Mouse (Mus musculus) heart, adult 11 months (tissue): ENCODE results near the gene F13a1.

Experiments
- DNase-seq: peaks from one replicate; pipeline ENCODE4 v3.0.0; 2022

The F13a1 gene

DNA sequence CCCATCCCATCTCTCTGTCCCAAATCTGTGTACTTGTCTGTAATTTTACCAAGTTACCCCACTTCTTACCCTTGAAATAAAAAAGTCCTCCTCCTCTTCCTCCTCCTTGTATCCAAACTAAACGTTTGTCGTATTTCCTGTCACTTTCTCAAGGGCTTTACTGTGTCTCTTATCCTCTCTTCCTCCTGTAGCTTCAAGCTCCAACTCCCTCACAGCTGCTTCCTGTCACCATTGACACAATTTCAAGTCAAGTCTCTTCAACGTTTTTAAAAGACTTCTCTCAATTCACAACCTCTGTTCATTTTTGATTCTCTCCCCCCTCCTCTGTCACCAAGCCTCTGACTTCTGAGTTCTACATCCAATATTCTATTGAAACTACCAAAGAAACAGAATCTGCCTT lies at the start of gene F13a1:
Gene F13a1 (minus strand): TSS at position 119 of the 400 bp plus-strand sequence.
- DNase-seq, result peak; percentile 87

GRCm38 (mm10) chr13:37091620-37092019 lies 41.6 kb upstream of the F13a1 start:
- DNase-seq, result peak; percentile 33

DNA sequence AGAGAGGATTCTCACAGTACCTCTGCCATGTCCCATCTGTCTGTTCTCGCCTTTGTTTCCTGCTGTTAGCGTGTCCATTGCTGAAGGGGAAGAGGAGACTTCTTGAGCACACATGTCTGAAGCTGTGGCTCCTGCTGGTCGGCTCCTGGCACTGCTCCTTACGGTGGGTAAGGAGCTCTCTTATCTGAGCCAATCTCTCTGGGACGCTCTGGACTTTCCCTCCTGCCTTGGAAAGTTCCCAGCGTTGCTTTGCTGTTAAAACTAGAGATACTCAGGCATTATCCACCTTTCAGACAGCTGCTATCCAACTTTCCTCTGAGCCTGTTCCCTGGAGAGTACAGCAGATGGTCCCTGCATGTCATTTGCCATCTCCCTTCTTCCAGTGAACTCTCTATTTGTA lies 39.1 kb upstream of the F13a1 start:
- no peak for DNase-seq

GRCm38 (mm10) chr13:37081506-37082241 lies 31.6 kb upstream of the F13a1 start:
- no peak for DNase-seq

GRCm38 (mm10) chr13:37071390-37071789 lies 21.3 kb upstream of the F13a1 start:
- peak; percentile 74 for DNase-seq

GRCm38 (mm10) chr13:37070824-37071223 lies 20.8 kb upstream of the F13a1 start:
- DNase-seq, result no peak

DNA sequence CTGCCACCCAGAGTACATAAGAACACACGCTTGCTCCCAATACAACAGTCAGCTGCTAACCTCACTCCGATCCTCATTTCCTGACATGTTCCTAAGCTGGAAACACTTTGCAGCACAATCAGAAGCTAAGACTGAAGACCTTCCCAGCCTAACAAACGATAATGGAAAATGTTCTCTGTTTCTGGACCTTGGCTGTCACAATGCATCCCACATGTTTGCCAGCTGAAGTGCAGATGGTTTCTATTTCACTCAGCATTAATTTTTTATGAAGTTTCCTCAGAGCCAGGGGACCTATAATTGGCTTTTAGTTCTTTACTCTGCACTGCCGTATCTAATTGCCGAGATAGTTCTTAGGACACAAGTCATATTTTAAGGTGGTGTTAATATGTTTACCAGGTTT lies 10.8 kb upstream of the F13a1 start:
- peak; percentile 92 for DNase-seq

- peak; percentile 98 for DNase-seq
Measured at GRCm38 (mm10) chr13:37056662-37057061, 6.6 kb upstream of the F13a1 start.

GRCm38 (mm10) chr13:37049631-37050030 lies 413 bp downstream of the F13a1 start:
- DNase-seq, result peak; percentile 92

DNA sequence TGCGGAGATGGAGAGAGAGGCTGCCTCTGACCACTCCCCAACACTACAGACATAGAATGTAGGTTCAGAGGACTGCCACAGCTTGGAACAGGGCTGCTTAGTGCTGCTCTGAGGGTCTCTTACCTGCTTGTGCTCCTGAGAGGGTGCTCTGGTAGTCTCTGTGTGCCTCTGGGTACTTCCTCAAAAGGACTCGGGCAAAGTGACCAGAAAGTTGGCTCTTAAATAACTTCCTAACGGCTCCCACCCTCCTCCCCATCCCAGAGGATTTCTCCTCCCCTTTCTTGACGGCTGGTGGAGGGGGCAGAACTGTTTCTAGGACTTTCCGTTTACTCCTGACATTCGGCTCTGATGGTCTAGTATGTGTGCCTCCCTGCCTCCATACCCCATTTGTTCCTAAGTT lies 1.0 kb downstream of the F13a1 start:
- DNase-seq, result peak; percentile 97

GRCm38 (mm10) chr13:37045005-37045404 lies 5.0 kb downstream of the F13a1 start:
- DNase-seq, result peak; percentile 89

GRCm38 (mm10) chr13:37034745-37035144 lies 15.3 kb downstream of the F13a1 start:
- no peak for DNase-seq

GRCm38 (mm10) chr13:37025996-37026579 lies 24.0 kb downstream of the F13a1 start:
- no peak for DNase-seq

GRCm38 (mm10) chr13:37021575-37021974 lies 28.5 kb downstream of the F13a1 start:
- DNase-seq, result no peak

- no peak for DNase-seq
Measured at GRCm38 (mm10) chr13:37010771-37011170, 39.3 kb downstream of the F13a1 start.

DNA sequence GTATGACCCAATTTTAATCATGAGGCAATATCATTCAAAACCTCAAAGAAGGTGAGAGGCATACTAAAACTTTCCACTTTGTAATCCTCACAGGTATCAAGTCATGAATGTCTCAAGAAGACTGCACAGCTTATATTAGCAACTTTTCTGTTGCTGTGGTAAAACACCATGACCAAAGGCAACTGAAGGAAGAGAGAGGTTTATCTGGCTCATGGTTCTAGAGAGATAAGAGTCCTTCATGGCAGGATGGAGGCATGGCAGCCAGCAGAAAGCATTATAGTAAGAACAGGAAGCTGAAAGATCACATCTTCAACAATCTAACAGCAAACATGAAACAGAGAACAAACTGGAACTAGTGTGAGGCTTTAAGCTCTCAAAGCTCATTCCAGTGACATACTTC lies 43.8 kb downstream of the F13a1 start:
- no peak for DNase-seq

GRCm38 (mm10) chr13:36999210-36999705 lies 50.8 kb downstream of the F13a1 start:
- peak; percentile 63 for DNase-seq

DNA sequence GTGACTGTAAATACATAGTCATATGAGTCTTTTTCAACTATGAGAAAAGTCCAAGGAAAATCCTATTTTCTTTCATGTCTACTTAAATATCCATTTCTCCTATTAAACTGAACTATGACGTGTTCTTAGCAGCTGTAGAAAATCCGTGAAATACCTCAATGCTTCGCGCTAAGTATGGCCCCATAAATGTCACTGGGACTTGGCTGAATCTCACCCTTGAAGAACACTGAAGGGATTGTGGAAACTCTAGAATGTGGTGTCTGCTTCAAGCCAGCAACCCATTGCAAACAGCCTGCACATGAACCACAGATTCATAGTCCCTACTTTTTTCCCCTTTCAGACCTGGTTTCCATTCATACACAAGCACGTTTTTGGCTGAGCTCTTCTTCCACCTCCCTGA lies 56.5 kb downstream of the F13a1 start:
- DNase-seq, result no peak

DNA sequence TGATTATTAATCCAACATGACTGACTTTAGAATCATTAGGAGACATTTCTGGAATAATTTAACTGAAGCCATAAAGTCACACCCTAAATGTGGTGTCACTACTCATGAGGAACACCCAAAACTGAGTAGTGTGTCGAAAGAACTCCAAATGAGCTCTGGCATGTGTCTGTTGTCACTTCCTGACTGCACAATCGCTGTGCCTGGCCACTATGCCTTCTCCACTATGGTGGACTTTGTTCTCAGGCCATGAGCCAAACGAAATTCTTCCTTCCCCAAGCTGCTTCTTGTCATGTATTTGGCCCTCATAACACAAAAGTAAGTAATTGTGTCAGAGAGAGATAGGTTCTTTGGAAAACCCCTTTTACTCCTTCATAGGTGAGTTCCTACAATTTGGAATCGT lies 61.7 kb downstream of the F13a1 start:
- peak; percentile 2 for DNase-seq

DNA sequence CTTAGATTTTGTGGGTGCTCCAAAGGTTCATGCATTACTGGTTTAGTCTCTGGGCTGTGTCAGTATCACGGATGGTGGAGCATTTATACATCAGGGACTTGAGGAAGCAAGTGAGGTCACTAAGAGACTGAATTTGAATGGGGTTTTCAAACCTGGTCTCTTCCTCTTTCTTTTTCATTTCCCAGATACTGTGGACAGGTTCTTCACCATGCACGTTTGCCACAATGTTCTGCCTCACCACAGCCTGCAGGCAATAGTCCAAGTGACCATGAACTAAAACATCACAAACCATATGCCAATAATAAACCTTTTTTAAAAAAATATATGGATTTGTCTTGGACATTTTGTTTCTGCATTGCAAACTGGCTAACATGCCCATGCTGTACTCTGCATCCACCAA lies 77.0 kb downstream of the F13a1 start:
- peak; percentile 64 for DNase-seq

- DNase-seq, result peak; percentile 71
Measured at GRCm38 (mm10) chr13:36972226-36972625, 77.8 kb downstream of the F13a1 start.

GRCm38 (mm10) chr13:36962926-36963325 lies 87.1 kb downstream of the F13a1 start:
- peak; percentile 66 for DNase-seq

DNA sequence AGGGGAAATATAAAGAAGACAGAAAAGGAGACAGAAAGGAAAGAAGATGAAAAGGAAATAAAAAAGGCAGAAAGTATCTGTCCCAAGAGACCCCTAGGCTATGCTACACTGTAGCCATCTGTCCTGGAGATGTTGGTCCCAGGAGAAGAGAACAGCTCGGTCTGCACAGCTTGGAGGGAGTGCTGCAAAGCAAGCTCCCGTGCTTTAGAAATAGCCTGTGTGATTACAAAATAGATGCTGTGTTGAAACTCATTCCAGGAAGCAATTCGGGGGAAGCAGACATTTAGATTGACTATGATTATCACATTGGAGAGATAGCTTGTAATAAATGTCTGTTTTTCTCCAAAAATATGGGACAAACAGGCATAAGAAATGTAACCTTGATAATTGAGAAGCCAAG lies 91.0 kb downstream of the F13a1 start:
- peak; percentile 82 for DNase-seq

- peak; percentile 66 for DNase-seq
Measured at GRCm38 (mm10) chr13:36954937-36955336, 95.1 kb downstream of the F13a1 start.

DNA sequence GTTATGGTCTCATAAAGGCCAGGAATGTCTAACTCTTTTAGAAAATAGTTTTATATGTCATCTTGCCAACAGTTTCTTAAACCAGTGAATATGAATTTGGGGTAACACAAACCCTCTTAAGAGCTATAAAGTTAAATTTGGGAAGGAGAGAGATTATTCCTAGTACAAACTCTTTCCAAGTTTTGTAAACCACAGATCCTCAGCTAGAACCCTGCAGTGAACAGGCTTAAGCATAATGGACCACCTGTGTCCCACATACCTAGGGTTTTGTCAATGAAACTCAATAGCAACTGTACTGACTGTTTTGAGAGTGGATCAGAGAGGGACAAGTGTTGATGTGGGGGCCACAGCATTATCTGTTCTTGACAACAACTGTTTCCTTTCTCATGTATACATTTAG lies 96.4 kb downstream of the F13a1 start:
- DNase-seq, result peak; percentile 6
